Mouse (Mus musculus) mammary gland, adult 2 months (tissue): ENCODE results near the gene Lnx2. TPM values are rescaled to one million over a fixed set of nuclear protein-coding genes. Genes with fewer than 3 reads are reported as not detected.

ENCODE experiments used
- polyA plus RNA-seq: library from polyadenylated mRNA; depleted of rRNA; stranded (reverse); fragments of >200 nt; gene quantifications from 2 replicates; pipeline ENCODE4 v1.2.3, GENCODE M21; 2012; ENCODE audit warnings: low replicate concordance; rRNA removed

Lnx2 gene
- polyA plus RNA-seq: 27.2 and 65.1 TPM in 2 replicates

DNA sequence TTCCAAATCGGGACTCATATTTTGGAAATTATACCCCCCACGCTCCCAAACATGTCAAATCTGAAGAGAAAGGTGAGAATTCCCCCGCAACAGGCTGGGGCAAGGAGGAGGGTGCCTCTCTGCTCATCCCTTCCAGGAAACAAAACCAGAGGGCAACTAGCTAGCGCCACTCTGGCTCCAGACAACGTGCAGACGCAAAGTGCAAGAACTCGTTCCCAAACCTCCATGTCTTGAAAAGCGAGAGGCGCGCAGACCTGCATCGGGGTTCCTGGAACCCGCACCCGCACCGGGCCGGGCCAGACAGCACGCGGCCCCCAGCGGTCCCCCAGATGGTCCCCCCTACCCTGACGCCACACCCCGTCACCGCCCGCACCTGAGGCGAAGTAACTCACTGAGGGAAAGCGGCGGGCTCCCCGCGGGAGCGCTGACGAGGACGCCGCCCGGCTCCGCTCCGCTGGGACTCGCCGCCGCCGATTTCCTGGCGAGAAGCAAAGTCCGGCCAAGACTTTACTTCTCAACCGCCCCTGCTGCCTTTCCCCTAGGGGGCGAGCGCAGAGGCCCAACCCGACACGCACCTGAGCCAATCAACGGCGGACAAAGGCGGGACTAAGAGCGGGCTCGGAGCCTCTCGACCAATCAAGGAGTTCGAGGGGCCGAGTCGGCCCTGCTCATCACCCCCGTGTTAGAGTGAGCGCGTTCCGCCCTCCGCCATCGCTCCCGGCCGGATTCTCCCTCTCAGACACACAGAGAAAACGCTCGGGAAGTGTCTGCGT lies at the start of gene Lnx2:
TSS of gene Lnx2 (minus strand) at position 561 of the 773 bp plus-strand sequence.

GRCm38 (mm10) chr5:147076799-147077165 lies 396 bp upstream of the Lnx2 start, which contains the start of gene Polr1d:
Gene Polr1d (plus strand): TSS chr5:147077050.

Other genes starting within 250 kb of the Lnx2 start
- gene Rpl21, start 243.7 kb downstream of the Lnx2 start, polyA plus RNA-seq: 26.2 and 53.5 TPM in 2 replicates
- gene Rasl11a, start 231.5 kb downstream of the Lnx2 start, polyA plus RNA-seq: 6.0 and 7.8 TPM in 2 replicates
- gene Gtf3a, start 127.9 kb downstream of the Lnx2 start, polyA plus RNA-seq: 30.2 and 65.2 TPM in 2 replicates
- gene Mtif3, start 112.8 kb downstream of the Lnx2 start, polyA plus RNA-seq: 9.3 and 11.8 TPM in 2 replicates
- gene Polr1d, start 464 bp upstream of the Lnx2 start, polyA plus RNA-seq: 35.7 and 48.1 TPM in 2 replicates
- not detected in 2 replicates for gene Gsx1, start 112.1 kb upstream of the Lnx2 start, polyA plus RNA-seq
- not detected in 2 replicates for gene Pdx1, start 193.4 kb upstream of the Lnx2 start, polyA plus RNA-seq
- gene Cdx2, start 230.7 kb upstream of the Lnx2 start, polyA plus RNA-seq: not detected in 2 replicates
- gene Urad, start 245.9 kb upstream of the Lnx2 start, polyA plus RNA-seq: 0.76 TPM in 1 of 2 replicates, not detected in the other